Mouse (Mus musculus) cerebellum, postnatal 4 days (tissue): Measurements from ENCODE around the gene Rgs9.

ENCODE experiments used
- DNase-seq, 2 experiments: peaks; one replicate each; pipeline ENCODE4 v3.0.0; 2022; ENCODE audit warnings: low spot score in 2 of 2, mixed read lengths in 1 of 2

Gene Rgs9

GRCm38 (mm10) chr11:109240126-109240525, 57.8 kb downstream of the Rgs9 start:
- no peak for DNase-seq

- DNase-seq, result no peak
These were observed 59.3 kb downstream of the Rgs9 start for GRCm38 (mm10) chr11:109238671-109239070.

- no peak for DNase-seq
These were observed 60.1 kb downstream of the Rgs9 start for GRCm38 (mm10) chr11:109237796-109238195.

- no peak for DNase-seq
These were observed 64.3 kb downstream of the Rgs9 start for GRCm38 (mm10) chr11:109233627-109234026.

- no peak for DNase-seq
These were observed 65.1 kb downstream of the Rgs9 start for GRCm38 (mm10) chr11:109232811-109233210.

- DNase-seq, result peak; percentile 36 to 58
These were observed 70.8 kb downstream of the Rgs9 start for GRCm38 (mm10) chr11:109227139-109227538.

GRCm38 (mm10) chr11:109221209-109222007, 76.5 kb downstream of the Rgs9 start:
- DNase-seq, result no peak

GRCm38 (mm10) chr11:109218722-109219430, 79.1 kb downstream of the Rgs9 start:
- no peak for DNase-seq

- no peak for DNase-seq
These were observed 79.9 kb downstream of the Rgs9 start for GRCm38 (mm10) chr11:109217827-109218536.

GRCm38 (mm10) chr11:109210772-109211171, 87.2 kb downstream of the Rgs9 start:
- peak in 1 of 2 experiments; percentile 8 for DNase-seq

GRCm38 (mm10) chr11:109210341-109210740, 87.6 kb downstream of the Rgs9 start:
- DNase-seq, result no peak

GRCm38 (mm10) chr11:109206732-109207131, 91.2 kb downstream of the Rgs9 start:
- DNase-seq, result no peak

- no peak for DNase-seq
These were observed 91.9 kb downstream of the Rgs9 start for GRCm38 (mm10) chr11:109206028-109206427.

- DNase-seq, result no peak
These were observed 98.2 kb downstream of the Rgs9 start for GRCm38 (mm10) chr11:109199612-109200293.

GRCm38 (mm10) chr11:109192673-109193557, 105.0 kb downstream of the Rgs9 start:
- peak; percentile 70 to 88 for DNase-seq

GRCm38 (mm10) chr11:109188235-109188634, 109.7 kb downstream of the Rgs9 start:
- DNase-seq, result no peak

- no peak for DNase-seq
These were observed 110.2 kb downstream of the Rgs9 start for GRCm38 (mm10) chr11:109187631-109188184.

- no peak for DNase-seq
These were observed 116.8 kb downstream of the Rgs9 start for GRCm38 (mm10) chr11:109181118-109181517.

GRCm38 (mm10) chr11:109180290-109180689, 117.6 kb downstream of the Rgs9 start:
- no peak for DNase-seq

- peak in 1 of 2 experiments; percentile 48 for DNase-seq
These were observed 119.0 kb downstream of the Rgs9 start for GRCm38 (mm10) chr11:109178788-109179518.
